Mouse (Mus musculus): Measurements from ENCODE around the gene Eogt. TPM values are rescaled to one million over a fixed set of nuclear protein-coding genes. Genes with fewer than 3 reads are reported as not detected.

The Eogt gene
- 10.0 TPM for polyA plus RNA-seq (2015; fragmentation: Illumina TruSeq; extraction: RNeasy Lipid Tissue Mini Kit (QIAGEN cat#74804); ENCODE audit: insufficient read depth, low read depth, low replicate concordance)

DNA sequence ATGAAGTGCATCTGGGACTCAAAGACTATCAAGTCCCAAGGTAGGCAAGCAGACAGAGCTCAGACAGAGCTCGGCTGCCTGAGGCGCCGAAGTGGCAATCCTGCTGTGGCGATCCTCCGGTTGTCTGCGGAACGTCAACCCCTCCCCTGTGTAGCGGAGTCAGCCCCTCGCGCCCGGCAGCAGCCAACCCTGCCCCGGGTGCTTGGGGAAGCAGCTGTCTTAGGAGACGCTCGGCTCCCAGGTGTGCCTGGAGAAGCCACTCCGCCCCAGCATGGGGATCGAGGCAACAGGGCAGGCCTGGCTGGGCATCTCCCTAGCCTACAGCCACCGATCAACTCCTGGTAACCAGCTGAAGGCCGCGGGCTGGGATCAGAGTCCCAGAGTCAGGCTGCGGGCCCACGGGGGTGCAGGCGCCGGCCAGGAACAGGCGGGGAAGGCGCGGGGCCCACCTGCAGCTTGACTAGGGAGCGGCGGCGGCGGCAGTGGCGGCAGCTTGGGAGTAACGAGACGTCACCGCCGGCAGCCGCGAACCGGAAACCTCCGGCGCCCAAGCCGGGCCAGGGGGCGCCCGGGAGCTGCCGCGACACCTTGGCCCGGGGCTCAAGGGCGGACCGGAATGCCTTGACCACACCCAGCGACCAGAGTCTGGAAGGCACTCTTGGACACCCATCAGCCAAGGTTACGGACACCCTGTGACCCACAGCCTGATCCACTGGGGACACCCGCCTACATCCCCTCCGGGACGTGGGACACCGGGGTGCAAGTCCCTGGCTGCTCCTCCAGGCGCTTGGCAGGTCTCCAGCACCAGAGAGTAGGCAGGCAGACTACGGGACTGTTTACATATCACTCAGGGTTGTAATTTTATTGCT is at the start of gene Eogt:
TSS of gene Eogt (minus strand) at position 800 of the 869 bp plus-strand sequence.

DNA sequence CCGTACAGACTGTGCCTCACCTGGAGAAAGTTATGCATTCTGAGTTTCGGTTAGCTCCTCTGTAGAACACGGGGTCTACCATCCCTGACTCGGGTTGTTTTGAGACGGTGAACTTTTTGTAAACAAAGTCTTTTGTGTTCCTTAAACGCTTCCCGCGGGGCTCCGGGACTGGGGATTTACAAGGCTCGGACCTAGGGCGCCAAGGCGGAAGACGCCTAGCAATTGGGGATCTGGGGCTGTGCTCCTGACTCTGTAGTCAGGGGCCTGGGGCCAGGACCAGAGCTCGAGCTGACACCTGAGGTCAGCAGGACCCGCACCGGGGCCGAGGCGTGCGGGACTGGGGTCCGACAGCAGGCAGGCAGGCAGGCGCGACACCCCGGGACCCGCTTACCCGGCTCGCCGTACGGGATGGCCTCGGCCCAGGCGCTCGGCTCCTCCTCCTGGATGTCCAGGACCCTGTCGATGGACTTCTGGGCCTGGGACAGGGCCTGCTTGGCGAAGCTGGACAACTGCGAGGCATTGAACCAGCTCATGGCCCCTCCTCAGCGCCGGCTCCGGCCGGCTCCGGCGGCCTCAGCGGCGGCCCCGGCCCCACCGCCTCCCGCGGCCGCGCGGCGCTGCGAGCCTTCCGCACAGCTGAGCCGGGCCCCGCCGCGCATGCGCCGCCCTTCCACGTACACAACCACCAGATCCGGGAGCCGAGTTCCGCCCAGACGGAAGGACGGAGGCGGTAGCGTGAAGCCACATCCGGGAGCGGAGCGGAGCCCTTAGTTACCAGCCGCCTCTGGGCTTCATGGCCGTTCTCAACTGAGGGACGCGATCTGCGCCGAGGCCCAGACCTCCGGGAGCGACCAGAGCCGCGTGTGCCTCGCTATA is 29.7 kb upstream of the Eogt start, which contains the start of gene Tmf1:
TSS of gene Tmf1 (minus strand) at position 632 of the 876 bp plus-strand sequence.

DNA sequence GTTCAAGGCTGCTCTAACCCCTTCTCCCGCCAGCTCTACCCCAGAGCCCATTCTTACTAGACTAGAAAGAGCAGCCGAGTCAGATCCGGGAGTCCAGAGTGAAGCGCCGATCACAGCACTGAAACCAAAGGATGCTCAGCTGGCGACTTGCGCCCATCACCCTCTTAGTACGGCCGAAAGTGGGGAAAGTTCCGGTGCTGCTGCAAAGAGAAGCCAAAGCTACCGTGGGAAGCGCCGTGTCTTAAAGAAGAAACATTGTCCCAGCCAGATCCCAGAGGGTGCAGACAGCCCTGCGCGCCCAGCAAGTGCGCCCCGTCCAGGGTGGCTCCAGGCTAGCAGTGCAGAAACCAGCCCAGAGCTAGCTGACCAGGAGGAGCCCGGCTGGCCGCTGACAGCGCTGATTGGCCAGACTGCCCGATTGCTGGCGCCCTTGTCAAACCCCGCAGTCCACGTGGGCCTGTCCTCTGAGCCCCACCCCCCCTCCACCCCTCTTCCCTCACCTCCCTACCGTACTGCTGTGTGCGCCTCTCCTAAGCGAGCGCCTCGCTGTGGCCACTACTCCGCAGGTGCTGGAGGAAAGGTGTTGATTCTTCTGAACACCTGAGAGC is 88.8 kb downstream of the Eogt start, which contains the start of gene Fam19a4:
TSS of gene Fam19a4 (minus strand) at position 340 of the 608 bp plus-strand sequence.

Other genes with a start within 250 kb of the Eogt start
- gene Fam19a4, start 88.8 kb downstream of the Eogt start, polyA plus RNA-seq (2015; fragmentation: Illumina TruSeq; extraction: RNeasy Lipid Tissue Mini Kit (QIAGEN cat#74804); ENCODE audit: insufficient read depth, low read depth, low replicate concordance) = not detected
- 4.6 TPM for gene Tmf1, start 29.9 kb upstream of the Eogt start, polyA plus RNA-seq (2015; fragmentation: Illumina TruSeq; extraction: RNeasy Lipid Tissue Mini Kit (QIAGEN cat#74804); ENCODE audit: insufficient read depth, low read depth, low replicate concordance)
- 9.0 TPM for gene Uba3, start 56.5 kb upstream of the Eogt start, polyA plus RNA-seq (2015; fragmentation: Illumina TruSeq; extraction: RNeasy Lipid Tissue Mini Kit (QIAGEN cat#74804); ENCODE audit: insufficient read depth, low read depth, low replicate concordance)
- 23.4 TPM for gene Arl6ip5, start 61.5 kb upstream of the Eogt start, polyA plus RNA-seq (2015; fragmentation: Illumina TruSeq; extraction: RNeasy Lipid Tissue Mini Kit (QIAGEN cat#74804); ENCODE audit: insufficient read depth, low read depth, low replicate concordance)
- gene Lmod3, start 103.6 kb upstream of the Eogt start, polyA plus RNA-seq (2015; fragmentation: Illumina TruSeq; extraction: RNeasy Lipid Tissue Mini Kit (QIAGEN cat#74804); ENCODE audit: insufficient read depth, low read depth, low replicate concordance) = not detected

All from pancreas, adult 10 weeks (tissue).